Mouse (Mus musculus) embryonic facial prominence, embryonic 13.5 days (tissue): Measurements from ENCODE around the gene Frmpd4. TPM values are rescaled to one million over a fixed set of nuclear protein-coding genes. Genes with fewer than 3 reads are reported as not detected.

Source experiments
- ATAC-seq: fragments of 200-750 bp; cut with Nextera tagmentation; 2 replicates; pipeline ENCODE4 v1.8.0; 2017; ENCODE audit warnings: low read depth; ENCODE audit not compliant: insufficient number of reproducible peaks, insufficient read depth, low FRiP score, low TSS enrichment
- H3K27ac ChIP-seq: fragments of 300-500 bp; sonication (generic); 2 replicates; pipeline ENCODE4 v1.5.1; 2015; ENCODE audit warnings: moderate library complexity, mild to moderate bottlenecking, inconsistent platforms
- H3K27me3 ChIP-seq: fragments of 300-500 bp; sonication (generic); 2 replicates; pipeline ENCODE4 v1.6.1; 2015; ENCODE audit warnings: mild to moderate bottlenecking, inconsistent platforms
- H3K36me3 ChIP-seq: fragments of 300-500 bp; sonication (generic); 2 replicates; pipeline ENCODE4 v1.6.1; 2015; ENCODE audit warnings: mild to moderate bottlenecking, inconsistent platforms
- H3K4me1 ChIP-seq: fragments of 300-500 bp; sonication (generic); 2 replicates; pipeline ENCODE4 v1.6.1; 2015; ENCODE audit warnings: inconsistent platforms
- H3K4me2 ChIP-seq: fragments of 300-500 bp; sonication (generic); 2 replicates; pipeline ENCODE4 v1.6.1; 2015; ENCODE audit warnings: moderate library complexity, mild to moderate bottlenecking, inconsistent platforms
- H3K4me3 ChIP-seq: fragments of 300-500 bp; sonication (generic); 2 replicates; pipeline ENCODE4 v1.5.1; 2015; ENCODE audit warnings: mild to moderate bottlenecking, inconsistent platforms
- H3K9ac ChIP-seq: fragments of 300-500 bp; sonication (generic); 2 replicates; pipeline ENCODE4 v1.6.1; 2015; ENCODE audit warnings: mild to moderate bottlenecking, inconsistent platforms
- H3K9me3 ChIP-seq: fragments of 300-500 bp; sonication (generic); 2 replicates; pipeline ENCODE4 v1.6.1; 2016; ENCODE audit warnings: inconsistent platforms
- WGBS: fragments of 180-500 bp; shearing (Covaris S2); methylation state at CpG from one replicate; pipeline ENCODE4 v1.1.7; 2015; ENCODE audit warnings: mixed read lengths; 5-methylcytosine and 5-hydroxymethylcytosine counted together
- polyA plus RNA-seq: library from polyadenylated mRNA; unstranded; fragments of >200 nt; fragmentation: Nextera tagmentation; extraction: Ambion mirVana; gene quantifications from 2 replicates; pipeline ENCODE4 v1.2.1, GENCODE M21; 2015

The Frmpd4 gene
- polyA plus RNA-seq, 1 experiment from 2014 or later: 0.28 TPM

GRCm38 (mm10) chrX:168124043-168124442 lies 453.0 kb downstream of the Frmpd4 start:
- WGBS: 24% methylated on average over 8 of the region's 8 CpGs

GRCm38 (mm10) chrX:168123589-168123965 lies 453.5 kb downstream of the Frmpd4 start:
- Histone ChIP-seq H3K36me3 (no peaks in the 10 kb centered on the region), H3K9ac (peak overlapping the region; percentile 54), H3K4me1 (no peaks in the 10 kb centered on the region), H3K27me3 (peaks cover 73% of the 10 kb centered on the region), H3K4me3 (peak overlapping the region; percentile 49), H3K9me3 (no peaks in the 10 kb centered on the region), H3K27ac (no peak overlapping the region), H3K4me2 (peak overlapping the region; percentile 73)
- 12% methylated on average over 11 of the region's 11 CpGs for WGBS
- ATAC-seq: no peak

More at GRCm38 (mm10) chrX:168124043-168124442, 453.0 kb downstream of the Frmpd4 start:
- Histone ChIP-seq H3K4me3 (peak overlapping the region; percentile 49), H3K4me1 (no peaks in the 10 kb centered on the region), H3K27ac (no peak overlapping the region), H3K9ac (no peak overlapping the region), H3K36me3 (no peaks in the 10 kb centered on the region), H3K9me3 (no peaks in the 10 kb centered on the region), H3K4me2 (peak overlapping the region; percentile 73), H3K27me3 (peaks cover 68% of the 10 kb centered on the region)
- ATAC-seq: no peak

GRCm38 (mm10) chrX:168122806-168123588 lies 454.0 kb downstream of the Frmpd4 start:
- Histone ChIP-seq H3K36me3 (no peaks in the 10 kb centered on the region), H3K9ac (peak overlapping the region; percentile 54), H3K27ac (no peak overlapping the region), H3K4me1 (no peaks in the 10 kb centered on the region), H3K4me2 (peak overlapping the region; percentile 73), H3K27me3 (peaks cover 78% of the 10 kb centered on the region), H3K4me3 (peak overlapping the region; percentile 49), H3K9me3 (no peaks in the 10 kb centered on the region)
- 16% methylated on average over 40 of the region's 42 CpGs for WGBS
- peak; percentile 76 for ATAC-seq

- no peak overlapping the region for H3K27ac ChIP-seq
- ATAC-seq: no peak
- H3K9ac ChIP-seq: no peak overlapping the region
- no peaks in the 10 kb centered on the region for H3K9me3 ChIP-seq
- no peak overlapping the region for H3K4me3 ChIP-seq
- no peaks in the 10 kb centered on the region for H3K4me1 ChIP-seq
- H3K4me2 ChIP-seq: no peak overlapping the region
- peaks cover 5% of the 10 kb centered on the region; the same call in 1 of the 2 replicates for H3K27me3 ChIP-seq
- H3K36me3 ChIP-seq: no peaks in the 10 kb centered on the region
Observed at GRCm38 (mm10) chrX:168041589-168041988, 535.4 kb downstream of the Frmpd4 start.

- no peak for ATAC-seq
- Histone ChIP-seq H3K4me1 (no peaks in the 10 kb centered on the region), H3K27ac (no peak overlapping the region), H3K4me2 (no peak overlapping the region), H3K27me3 (peaks cover 20% of the 10 kb centered on the region), H3K4me3 (no peak overlapping the region), H3K9me3 (no peaks in the 10 kb centered on the region), H3K9ac (no peak overlapping the region), H3K36me3 (no peaks in the 10 kb centered on the region)
- WGBS: 81% methylated on average over 4 of the region's 4 CpGs
Observed at GRCm38 (mm10) chrX:168020574-168021145, 556.4 kb downstream of the Frmpd4 start.

- no peaks in the 10 kb centered on the region for H3K36me3 ChIP-seq
- WGBS: 75% methylated on average over 3 of the region's 3 CpGs
- H3K9ac ChIP-seq: no peak overlapping the region
- H3K4me1 ChIP-seq: no peaks in the 10 kb centered on the region
- no peak overlapping the region for H3K4me2 ChIP-seq
- no peak for ATAC-seq
- no peak overlapping the region for H3K27ac ChIP-seq
- no peaks in the 10 kb centered on the region for H3K9me3 ChIP-seq
- H3K4me3 ChIP-seq: no peak overlapping the region
- peaks cover 23% of the 10 kb centered on the region for H3K27me3 ChIP-seq
Observed at GRCm38 (mm10) chrX:168017792-168018191, 559.2 kb downstream of the Frmpd4 start.

GRCm38 (mm10) chrX:167984835-167985234 lies 592.2 kb downstream of the Frmpd4 start:
- Histone ChIP-seq H3K4me2 (no peak overlapping the region), H3K9me3 (no peaks in the 10 kb centered on the region), H3K36me3 (no peaks in the 10 kb centered on the region), H3K9ac (no peak overlapping the region), H3K4me3 (no peak overlapping the region), H3K27ac (no peak overlapping the region), H3K4me1 (no peaks in the 10 kb centered on the region), H3K27me3 (peaks cover 13% of the 10 kb centered on the region; the same call in 1 of the 2 replicates)
- ATAC-seq: no peak

- Histone ChIP-seq H3K27ac (no peak overlapping the region), H3K27me3 (peaks cover 7% of the 10 kb centered on the region), H3K4me2 (no peak overlapping the region), H3K9ac (no peak overlapping the region), H3K9me3 (no peaks in the 10 kb centered on the region), H3K36me3 (no peaks in the 10 kb centered on the region), H3K4me3 (no peak overlapping the region), H3K4me1 (no peaks in the 10 kb centered on the region)
- WGBS: 86% methylated on average over 2 of the region's 2 CpGs
- ATAC-seq: no peak
Observed at GRCm38 (mm10) chrX:167951207-167951606, 625.8 kb downstream of the Frmpd4 start.

GRCm38 (mm10) chrX:167909483-167909882 lies 667.5 kb downstream of the Frmpd4 start:
- Histone ChIP-seq H3K4me3 (no peak overlapping the region), H3K9ac (no peak overlapping the region), H3K27ac (no peak overlapping the region), H3K27me3 (peaks cover 11% of the 10 kb centered on the region; the same call in 1 of the 2 replicates), H3K4me1 (no peaks in the 10 kb centered on the region), H3K4me2 (no peak overlapping the region), H3K9me3 (no peaks in the 10 kb centered on the region), H3K36me3 (no peaks in the 10 kb centered on the region)
- no peak for ATAC-seq

GRCm38 (mm10) chrX:167901046-167901445 lies 676.0 kb downstream of the Frmpd4 start:
- Histone ChIP-seq H3K27me3 (peaks cover 29% of the 10 kb centered on the region; the same call in 1 of the 2 replicates), H3K9me3 (no peaks in the 10 kb centered on the region), H3K4me1 (no peaks in the 10 kb centered on the region), H3K4me2 (no peak overlapping the region), H3K27ac (no peak overlapping the region), H3K9ac (no peak overlapping the region), H3K4me3 (no peak overlapping the region), H3K36me3 (no peaks in the 10 kb centered on the region)
- no peak for ATAC-seq
- WGBS: 83% methylated on average over 3 of the region's 3 CpGs

- Histone ChIP-seq H3K9ac (no peak overlapping the region), H3K9me3 (no peaks in the 10 kb centered on the region), H3K4me3 (no peak overlapping the region), H3K27ac (no peak overlapping the region), H3K27me3 (peaks cover 21% of the 10 kb centered on the region), H3K4me1 (no peaks in the 10 kb centered on the region), H3K4me2 (no peak overlapping the region), H3K36me3 (no peaks in the 10 kb centered on the region)
- WGBS: 68% methylated on average over 5 of the region's 5 CpGs
- ATAC-seq: no peak
Observed at GRCm38 (mm10) chrX:167854821-167855220, 722.2 kb downstream of the Frmpd4 start.

- no peaks in the 10 kb centered on the region for H3K9me3 ChIP-seq
- no peak overlapping the region for H3K4me2 ChIP-seq
- no peaks in the 10 kb centered on the region for H3K4me1 ChIP-seq
- no peak overlapping the region for H3K4me3 ChIP-seq
- H3K27me3 ChIP-seq: peaks cover 8% of the 10 kb centered on the region; the same call in 1 of the 2 replicates
- no peak for ATAC-seq
- no peaks in the 10 kb centered on the region for H3K36me3 ChIP-seq
- H3K27ac ChIP-seq: no peak overlapping the region
- WGBS: 64% methylated on average over 2 of the region's 2 CpGs
- no peak overlapping the region for H3K9ac ChIP-seq
Observed at GRCm38 (mm10) chrX:167832543-167832942, 744.5 kb downstream of the Frmpd4 start.
